In genomic region chr17:40904056-40904597, GRCm38 (mm10) we compare ENCODE assay signal across 9 mouse cellular contexts. TPM values are rescaled to one million over a fixed set of nuclear protein-coding genes. Genes with fewer than 3 reads are reported as not detected.
DNase-seq lines count a peak whose midpoint lies in the region; ATAC-seq lines count a peak whose summit lies in the region.
"Had no signal": no experiment of that assay in that cellular context is flagged by ENCODE, and none has a peak within 500 bp of the region (broad histone marks: within the 10 kb centered on the region; RNA-seq: fewer than 3 reads in every experiment).

No protein-coding gene starts in this region.

- H3K9me3 ChIP-seq in hindbrain, embryonic 10.5 days, result no peaks in the 10 kb centered on the region
- H3K9me3 ChIP-seq in midbrain, embryonic 14.5 days (ENCODE audit: control insufficient read depth, low read length), result no peaks in the 10 kb centered on the region

- H3K4me2 ChIP-seq in midbrain, embryonic 14.5 days (ENCODE audit: low read length), result peak overlapping the region; percentile 40

- H3K4me1 ChIP-seq in hindbrain, embryonic 10.5 days (replicated peaks), result peaks cover 15% of the 10 kb centered on the region
- no peaks in the 10 kb centered on the region for H3K4me1 ChIP-seq in midbrain, embryonic 14.5 days (ENCODE audit: control insufficient read depth, insufficient read depth, low read length)

- intact Hi-C loops in left cerebral cortex, postnatal 4 days (cut with DNase I), result no loop called here
- intact Hi-C loops in left cerebral cortex, postnatal 25 days (cut with DNase I), result no loop called here

- H3K4me3 ChIP-seq in hindbrain, embryonic 10.5 days, result peak overlapping the region; percentile 42
- H3K4me3 ChIP-seq in midbrain, embryonic 14.5 days (replicated peaks; ENCODE audit: low read depth, low read length), result no peak overlapping the region

- ATAC-seq in midbrain, embryonic 14.5 days (ENCODE audit: low FRiP score, low TSS enrichment), result no peak

- H3K9ac ChIP-seq in midbrain, embryonic 14.5 days (replicated peaks; ENCODE audit: low read length), result no peak overlapping the region
- H3K9ac ChIP-seq: liver, embryonic 14.5 days had no signal

- whole genome bisulfite sequencing in hindbrain, embryonic 10.5 days, result 7% methylated on average over 11 of the region's 11 CpGs
- 10% methylated on average over 11 of the region's 11 CpGs for WGBS in midbrain, embryonic 14.5 days

- H3K27ac ChIP-seq in hindbrain, embryonic 10.5 days, result no peak overlapping the region
- no peak overlapping the region for H3K27ac ChIP-seq in midbrain, embryonic 14.5 days (replicated peaks; ENCODE audit: low read depth, low read length)
- H3K27ac ChIP-seq: liver, embryonic 14.5 days had no signal

- no peaks in the 10 kb centered on the region for H3K27me3 ChIP-seq in hindbrain, embryonic 10.5 days (ENCODE audit: insufficient read depth, poor library complexity, severe bottlenecking)
- no peaks in the 10 kb centered on the region for H3K27me3 ChIP-seq in midbrain, embryonic 14.5 days (ENCODE audit: control insufficient read depth, insufficient read depth, low read length)

- DNase-seq in left cerebral cortex, postnatal 4 days, result peak; percentile 1
- no peak for DNase-seq in left cerebral cortex, postnatal 25 days (ENCODE audit: low spot score in 2 of 2)
- DNase-seq in embryo, embryonic 10.5 days (ENCODE audit: low spot score), result peak; percentile 19
- DNase-seq in hindbrain, embryonic 10.5 days (ENCODE audit: low spot score), result peak; percentile 3
- peak; percentile 1 for DNase-seq in midbrain, embryonic 14.5 days
- DNase-seq in spleen, postnatal 14 days (ENCODE audit: low spot score in 2 of 2), result no peak
- no peak for DNase-seq in thymus, postnatal 0 days (ENCODE audit: low spot score)

- no peaks in the 10 kb centered on the region for H3K36me3 ChIP-seq in hindbrain, embryonic 10.5 days
- H3K36me3 ChIP-seq in midbrain, embryonic 14.5 days (ENCODE audit: control insufficient read depth, insufficient read depth, low read length), result no peaks in the 10 kb centered on the region

RNA-seq across cellular contexts. Expression of gene Glyatl3, which starts 10.0 kb away (rescaled TPM):
- total RNA-seq in left cerebral cortex, postnatal 4 days (2021), result not detected
- not detected for total RNA-seq in left cerebral cortex, postnatal 25 days (2021)
- not detected in 2 replicates for polyA plus RNA-seq in hindbrain, embryonic 10.5 days (2016; fragmentation: Nextera tagmentation; extraction: Ambion mirVana)
- not detected in 2 replicates for polyA plus RNA-seq in midbrain, embryonic 14.5 days (2014; fragmentation: Nextera tagmentation; extraction: Ambion mirVana)
- polyA plus RNA-seq in thymus, postnatal 0 days (2015; fragmentation: Nextera tagmentation; extraction: Ambion mirVana), result not detected in 2 replicates
- polyA plus RNA-seq: cerebellum, adult 2 months had no signal

RNA-seq across cellular contexts. Expression of gene 9130008F23Rik, which starts 23.8 kb away (rescaled TPM):
- total RNA-seq in left cerebral cortex, postnatal 4 days (2021), result under 1 TPM; 0.95 to 0.96 TPM
- not detected for total RNA-seq in left cerebral cortex, postnatal 25 days (2021)
- polyA plus RNA-seq in hindbrain, embryonic 10.5 days (2016; fragmentation: Nextera tagmentation; extraction: Ambion mirVana), result 0.82 and 1.2 TPM in 2 replicates
- polyA plus RNA-seq in midbrain, embryonic 14.5 days (2014; fragmentation: Nextera tagmentation; extraction: Ambion mirVana), result 0.16 and 0.28 TPM in 2 replicates
- 0.59 and 0.67 TPM in 2 replicates for polyA plus RNA-seq in thymus, postnatal 0 days (2015; fragmentation: Nextera tagmentation; extraction: Ambion mirVana)

RNA-seq across cellular contexts. Expression of gene Mut, which starts 30.4 kb away (rescaled TPM):
- 10 to 100 TPM; 24.4 to 27.3 TPM for total RNA-seq in left cerebral cortex, postnatal 4 days (2021)
- 10 to 100 TPM; 40.3 to 41.9 TPM for total RNA-seq in left cerebral cortex, postnatal 25 days (2021)
- 20.3 and 28.2 TPM in 2 replicates for polyA plus RNA-seq in hindbrain, embryonic 10.5 days (2016; fragmentation: Nextera tagmentation; extraction: Ambion mirVana)
- polyA plus RNA-seq in midbrain, embryonic 14.5 days (2014; fragmentation: Nextera tagmentation; extraction: Ambion mirVana), result 15.0 and 26.5 TPM in 2 replicates
- 23.8 and 25.2 TPM in 2 replicates for polyA plus RNA-seq in thymus, postnatal 0 days (2015; fragmentation: Nextera tagmentation; extraction: Ambion mirVana)

RNA-seq across cellular contexts. Expression of gene Cenpq, which starts 30.7 kb away (rescaled TPM):
- 1 to 10 TPM; 5.7 to 6.6 TPM for total RNA-seq in left cerebral cortex, postnatal 4 days (2021)
- total RNA-seq in left cerebral cortex, postnatal 25 days (2021), result 1 to 10 TPM; 5.2 to 5.6 TPM
- polyA plus RNA-seq in hindbrain, embryonic 10.5 days (2016; fragmentation: Nextera tagmentation; extraction: Ambion mirVana), result 27.4 and 38.8 TPM in 2 replicates
- polyA plus RNA-seq in midbrain, embryonic 14.5 days (2014; fragmentation: Nextera tagmentation; extraction: Ambion mirVana), result 9.5 and 11.6 TPM in 2 replicates
- polyA plus RNA-seq in thymus, postnatal 0 days (2015; fragmentation: Nextera tagmentation; extraction: Ambion mirVana), result 36.7 and 38.2 TPM in 2 replicates

Comparison
In these comparisons a context has a peak if more than half of its experiments do, and no peak if none do; other contexts are left out.
1. DNase-seq: peak in left cerebral cortex, postnatal 4 days (single experiment), embryo, embryonic 10.5 days (single experiment), hindbrain, embryonic 10.5 days (single experiment) and midbrain, embryonic 14.5 days (single experiment); none in left cerebral cortex, postnatal 25 days (0 of 2), spleen, postnatal 14 days (0 of 2) and thymus, postnatal 0 days (single experiment).